10 mouse cellular contexts compared by ENCODE assay signal in genomic region chr2:35044956-35045355, GRCm38 (mm10). TPM values are rescaled to one million over a fixed set of nuclear protein-coding genes. Genes with fewer than 3 reads are reported as not detected.
A peak's percentile ranks its signal among the peaks of the same experiment; 100 is the strongest.
DNase-seq lines count a peak whose midpoint lies in the region; ATAC-seq and TF ChIP-seq lines count a peak whose summit lies in the region.
"Had no signal": no experiment of that assay in that cellular context is flagged by ENCODE, and none has a peak within 500 bp of the region (broad histone marks: within the 10 kb centered on the region; RNA-seq: fewer than 3 reads in every experiment).

No protein-coding gene starts in this region.

- peak; percentile 77 for ATAC-seq in frontal cortex, adult (ENCODE audit: low TSS enrichment)
- ATAC-seq in midbrain, postnatal 0 days (ENCODE audit: low FRiP score) = no peak
- ATAC-seq in midbrain, embryonic 15.5 days (replicated peaks) = no peak

- no peaks in the 10 kb centered on the region for H3K9me3 ChIP-seq in midbrain, postnatal 0 days (ENCODE audit: low read length)
- no peaks in the 10 kb centered on the region for H3K9me3 ChIP-seq in midbrain, embryonic 15.5 days
- H3K9me3 ChIP-seq in midbrain, embryonic 10.5 days (replicated peaks) = peaks cover 8% of the 10 kb centered on the region; the same call in 1 of the 2 replicates
- H3K9me3 ChIP-seq: neural tube, embryonic 13.5 days had no signal

- H3K9ac ChIP-seq in midbrain, postnatal 0 days (replicated peaks; ENCODE audit: low read length, poor library complexity, severe bottlenecking) = no peak overlapping the region
- H3K9ac ChIP-seq in midbrain, embryonic 15.5 days = no peak overlapping the region
- H3K9ac ChIP-seq: neural tube, embryonic 13.5 days had no signal

- TF ChIP-seq CTCF in midbrain, postnatal 0 days (IDR thresholded peaks at IDR 0.05) = peak; percentile 64

- no peaks in the 10 kb centered on the region for H3K27me3 ChIP-seq in midbrain, postnatal 0 days (ENCODE audit: insufficient read depth, low read length)
- no peaks in the 10 kb centered on the region for H3K27me3 ChIP-seq in midbrain, embryonic 15.5 days (replicated peaks)
- H3K27me3 ChIP-seq in midbrain, embryonic 10.5 days (ENCODE audit: low read depth, poor library complexity, severe bottlenecking) = no peaks in the 10 kb centered on the region
- H3K27me3 ChIP-seq: neural tube, embryonic 13.5 days had no signal

- H3K36me3 ChIP-seq in midbrain, postnatal 0 days (ENCODE audit: insufficient read depth, low read length) = no peaks in the 10 kb centered on the region
- no peaks in the 10 kb centered on the region for H3K36me3 ChIP-seq in midbrain, embryonic 15.5 days (replicated peaks)
- H3K36me3 ChIP-seq in midbrain, embryonic 10.5 days = no peaks in the 10 kb centered on the region
- H3K36me3 ChIP-seq: neural tube, embryonic 13.5 days had no signal

- no peak for DNase-seq in frontal cortex, postnatal 25 days (ENCODE audit: low spot score in 2 of 2)
- DNase-seq in midbrain, postnatal 0 days (ENCODE audit: low spot score) = peak; percentile 31
- DNase-seq in embryo, embryonic 11 days = peak; percentile 55
- peak; percentile 14 to 20 for DNase-seq in left cerebral cortex, postnatal 25 days (ENCODE audit: low spot score in 2 of 2)
- peak; percentile 43 for DNase-seq in thymus, postnatal 4 days
- no peak for DNase-seq in midbrain, embryonic 10.5 days (ENCODE audit: low spot score)

- H3K27ac ChIP-seq in midbrain, postnatal 0 days (ENCODE audit: low read depth, low read length) = no peak overlapping the region
- no peak overlapping the region for H3K27ac ChIP-seq in midbrain, embryonic 15.5 days
- no peak overlapping the region for H3K27ac ChIP-seq in midbrain, embryonic 10.5 days (replicated peaks)
- H3K27ac ChIP-seq: neural tube, embryonic 13.5 days had no signal

- no peak overlapping the region for H3K4me3 ChIP-seq in midbrain, postnatal 0 days (ENCODE audit: low read depth, low read length)
- no peak overlapping the region for H3K4me3 ChIP-seq in midbrain, embryonic 15.5 days
- no peak overlapping the region for H3K4me3 ChIP-seq in midbrain, embryonic 10.5 days
- H3K4me3 ChIP-seq: neural tube, embryonic 13.5 days had no signal

- 84% methylated on average over 2 of the region's 2 CpGs for WGBS in midbrain, postnatal 0 days
- 77% methylated on average over 2 of the region's 2 CpGs for WGBS in midbrain, embryonic 15.5 days
- WGBS in midbrain, embryonic 10.5 days = 81% methylated on average over 2 of the region's 2 CpGs

- no peaks in the 10 kb centered on the region for H3K4me1 ChIP-seq in midbrain, postnatal 0 days (ENCODE audit: insufficient read depth, low read length)
- H3K4me1 ChIP-seq in midbrain, embryonic 15.5 days = no peaks in the 10 kb centered on the region
- H3K4me1 ChIP-seq in midbrain, embryonic 10.5 days = no peaks in the 10 kb centered on the region
- H3K4me1 ChIP-seq: neural tube, embryonic 13.5 days had no signal

- H3K4me2 ChIP-seq in midbrain, postnatal 0 days (ENCODE audit: low read depth, low read length, poor library complexity, severe bottlenecking) = no peak overlapping the region
- H3K4me2 ChIP-seq in midbrain, embryonic 15.5 days = no peak overlapping the region
- H3K4me2 ChIP-seq: neural tube, embryonic 13.5 days had no signal

- intact Hi-C loops in left cerebral cortex, postnatal 25 days (cut with DNase I) = loop anchor here (2.0 kb wide), 1 partner anchor 64 kb away; the partner anchor contains the start of gene Cntrl

RNA-seq across cellular contexts. Expression of gene Hc, which starts 16.3 kb away (rescaled TPM):
- 0.76 TPM in 1 of 2 replicates, not detected in the other for total RNA-seq in midbrain, postnatal 0 days (2014; rRNA removed)
- polyA plus RNA-seq in midbrain, postnatal 0 days (2015; fragmentation: Nextera tagmentation; extraction: Ambion mirVana) = 0.31 and 0.66 TPM in 2 replicates
- polyA plus RNA-seq in midbrain, embryonic 15.5 days (2015; fragmentation: Nextera tagmentation; extraction: Ambion mirVana) = 1.1 and 1.2 TPM in 2 replicates
- total RNA-seq in left cerebral cortex, postnatal 25 days (2021) = under 1 TPM; 0.09 to 0.23 TPM
- polyA plus RNA-seq in midbrain, embryonic 10.5 days (2016; fragmentation: Nextera tagmentation; extraction: Ambion mirVana) = 0.31 and 0.99 TPM in 2 replicates
- total RNA-seq: adrenal gland, adult 18-20 months had no signal
- polyA plus RNA-seq: neural tube, embryonic 13.5 days had no signal

RNA-seq across cellular contexts. Expression of gene AI182371, which starts 56.4 kb away (rescaled TPM):
- 0.93 and 1.2 TPM in 2 replicates for total RNA-seq in midbrain, postnatal 0 days (2014; rRNA removed)
- 0.19 TPM in 1 of 2 replicates, not detected in the other for polyA plus RNA-seq in midbrain, postnatal 0 days (2015; fragmentation: Nextera tagmentation; extraction: Ambion mirVana)
- 0.32 and 0.74 TPM in 2 replicates for polyA plus RNA-seq in midbrain, embryonic 15.5 days (2015; fragmentation: Nextera tagmentation; extraction: Ambion mirVana)
- total RNA-seq in left cerebral cortex, postnatal 25 days (2021) = under 1 TPM in 1 of 2 experiments, not detected in 1; 0.41 TPM
- 0.16 and 0.34 TPM in 2 replicates for polyA plus RNA-seq in midbrain, embryonic 10.5 days (2016; fragmentation: Nextera tagmentation; extraction: Ambion mirVana)

Comparison
In these comparisons a context has a peak if more than half of its experiments do, and no peak if none do; other contexts are left out.
1. DNase-seq: peak in midbrain, postnatal 0 days (single experiment), embryo, embryonic 11 days (single experiment), left cerebral cortex, postnatal 25 days (2 of 2) and thymus, postnatal 4 days (single experiment); none in frontal cortex, postnatal 25 days (0 of 2) and midbrain, embryonic 10.5 days (single experiment).